Mouse (Mus musculus): ENCODE measurements at regions not wholly inside any gene's neighbourhood (a gene's known extent, or its start where the extent isn't known, plus 50 kb on each side); places are given as distances from the start of the nearest gene placed in this dataset.

DNA sequence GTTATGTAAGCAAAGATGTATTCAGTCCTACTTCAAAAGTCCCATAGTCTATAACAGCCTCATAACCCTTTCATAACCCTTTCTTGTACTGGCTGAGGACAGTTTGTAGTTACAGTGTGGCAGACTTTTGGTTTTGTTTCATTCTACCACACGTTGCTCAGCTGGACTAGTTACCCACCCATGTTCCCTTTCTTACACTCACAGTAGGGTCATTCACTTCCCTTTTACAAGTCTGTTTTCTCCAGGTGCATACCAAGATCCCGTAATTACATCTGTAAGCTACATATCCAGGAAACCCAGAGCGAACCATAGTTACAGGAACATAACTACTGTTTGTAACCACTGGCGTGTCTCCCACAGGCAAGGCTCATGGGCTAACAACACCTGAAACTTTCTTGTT lies 72.1 kb upstream of the Gm14444 start:
- no peak for DNase-seq (ENCODE audit: low spot score)
- H3K4me1 ChIP-seq (ENCODE audit: control insufficient read depth, insufficient read depth, low read length), result no peaks in the 10 kb centered on the region
- WGBS, result 57% methylated on average over 4 of the region's 4 CpGs
- no peak overlapping the region for H3K9ac ChIP-seq (ENCODE audit: low read depth, low read length, severe bottlenecking)
- H3K9me3 ChIP-seq (ENCODE audit: control insufficient read depth, low read length), result no peaks in the 10 kb centered on the region
- H3K36me3 ChIP-seq (ENCODE audit: control insufficient read depth, insufficient read depth, low read length), result no peaks in the 10 kb centered on the region
- ATAC-seq (ENCODE audit: low FRiP score, low read depth), result no peak
- no peaks in the 10 kb centered on the region for H3K27me3 ChIP-seq (ENCODE audit: control insufficient read depth, insufficient read depth, low read length)
- no peak overlapping the region for H3K27ac ChIP-seq (replicated peaks; ENCODE audit: low read depth, low read length)
- no peak overlapping the region for H3K4me2 ChIP-seq (replicated peaks; ENCODE audit: low read depth, low read length, severe bottlenecking)
- no peak overlapping the region for H3K4me3 ChIP-seq (replicated peaks; ENCODE audit: low read length)
- TF ChIP-seq POLR2A (IDR thresholded peaks at IDR 0.05; ENCODE audit: borderline replicate concordance, extremely low read depth, insufficient read depth, insufficient read length), result no peak

DNA sequence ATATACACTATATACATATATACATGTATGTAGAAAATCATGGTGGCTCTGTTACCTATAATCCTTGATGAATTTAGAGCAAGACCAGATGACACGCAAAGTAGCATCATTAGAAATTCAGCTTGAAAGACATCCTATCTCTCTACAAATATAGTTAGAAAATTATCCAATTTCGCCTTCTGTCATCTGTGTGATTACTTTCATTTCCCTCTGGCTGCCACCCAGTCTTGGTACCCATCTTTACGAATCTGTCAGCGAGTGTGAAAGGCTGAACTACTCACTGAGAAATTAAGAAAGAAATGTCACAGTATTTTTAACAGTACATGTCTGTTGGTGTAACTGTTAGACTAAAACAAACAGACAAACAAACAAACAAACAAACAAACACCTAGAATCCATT lies 67.8 kb upstream of the Gm14444 start:
- no peak overlapping the region for H3K27ac ChIP-seq (replicated peaks; ENCODE audit: low read depth, low read length)
- no peaks in the 10 kb centered on the region for H3K4me1 ChIP-seq (ENCODE audit: control insufficient read depth, insufficient read depth, low read length)
- DNase-seq (ENCODE audit: low spot score) (no peak), ATAC-seq (ENCODE audit: low FRiP score, low read depth) (no peak)
- H3K9me3 ChIP-seq (ENCODE audit: control insufficient read depth, low read length), result no peaks in the 10 kb centered on the region
- TF ChIP-seq POLR2A (IDR thresholded peaks at IDR 0.05; ENCODE audit: borderline replicate concordance, extremely low read depth, insufficient read depth, insufficient read length), result no peak
- 86% methylated on average over 4 of the region's 4 CpGs for WGBS
- H3K9ac ChIP-seq (ENCODE audit: low read depth, low read length, severe bottlenecking), result no peak overlapping the region
- H3K4me3 ChIP-seq (replicated peaks; ENCODE audit: low read length), result no peak overlapping the region
- no peaks in the 10 kb centered on the region for H3K36me3 ChIP-seq (ENCODE audit: control insufficient read depth, insufficient read depth, low read length)
- H3K4me2 ChIP-seq (replicated peaks; ENCODE audit: low read depth, low read length, severe bottlenecking), result no peak overlapping the region
- no peaks in the 10 kb centered on the region for H3K27me3 ChIP-seq (ENCODE audit: control insufficient read depth, insufficient read depth, low read length)

DNA sequence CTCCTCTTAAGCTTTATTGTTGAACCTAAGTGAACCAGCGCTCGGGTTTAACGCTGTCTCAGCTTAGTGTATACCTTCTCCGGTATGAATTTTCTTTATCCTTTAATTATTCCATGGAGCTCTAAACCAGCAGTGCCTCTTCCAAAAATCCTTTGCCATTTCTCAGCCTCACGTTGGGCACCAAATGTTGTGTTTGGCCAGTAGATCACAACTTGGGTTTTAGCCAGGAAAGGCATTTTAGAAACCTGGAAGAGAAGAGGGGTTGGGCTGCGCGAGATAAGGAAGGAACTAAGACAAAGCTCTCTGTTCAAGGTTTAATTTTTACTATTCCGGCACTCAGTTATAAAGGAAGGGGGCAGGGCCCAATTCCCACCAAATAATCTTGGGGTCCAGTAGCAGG lies 61.9 kb upstream of the Gm14444 start:
- H3K9me3 ChIP-seq (ENCODE audit: control insufficient read depth, low read length), result no peaks in the 10 kb centered on the region
- H3K36me3 ChIP-seq (ENCODE audit: control insufficient read depth, insufficient read depth, low read length), result no peaks in the 10 kb centered on the region
- no peaks in the 10 kb centered on the region for H3K4me1 ChIP-seq (ENCODE audit: control insufficient read depth, insufficient read depth, low read length)
- no peak overlapping the region for H3K27ac ChIP-seq (replicated peaks; ENCODE audit: low read depth, low read length)
- no peak for ATAC-seq (ENCODE audit: low FRiP score, low read depth)
- 82% methylated on average over 8 of the region's 8 CpGs for WGBS
- DNase-seq (ENCODE audit: low spot score), result no peak
- H3K4me2 ChIP-seq (replicated peaks; ENCODE audit: low read depth, low read length, severe bottlenecking), result no peak overlapping the region
- H3K4me3 ChIP-seq (replicated peaks; ENCODE audit: low read length), result no peak overlapping the region
- H3K27me3 ChIP-seq (ENCODE audit: control insufficient read depth, insufficient read depth, low read length), result no peaks in the 10 kb centered on the region
- TF ChIP-seq POLR2A (IDR thresholded peaks at IDR 0.05; ENCODE audit: borderline replicate concordance, extremely low read depth, insufficient read depth, insufficient read length), result no peak
- H3K9ac ChIP-seq (ENCODE audit: low read depth, low read length, severe bottlenecking), result no peak overlapping the region
